Mouse (Mus musculus): ENCODE data around the gene Tox2.

Tox2 gene

DNA sequence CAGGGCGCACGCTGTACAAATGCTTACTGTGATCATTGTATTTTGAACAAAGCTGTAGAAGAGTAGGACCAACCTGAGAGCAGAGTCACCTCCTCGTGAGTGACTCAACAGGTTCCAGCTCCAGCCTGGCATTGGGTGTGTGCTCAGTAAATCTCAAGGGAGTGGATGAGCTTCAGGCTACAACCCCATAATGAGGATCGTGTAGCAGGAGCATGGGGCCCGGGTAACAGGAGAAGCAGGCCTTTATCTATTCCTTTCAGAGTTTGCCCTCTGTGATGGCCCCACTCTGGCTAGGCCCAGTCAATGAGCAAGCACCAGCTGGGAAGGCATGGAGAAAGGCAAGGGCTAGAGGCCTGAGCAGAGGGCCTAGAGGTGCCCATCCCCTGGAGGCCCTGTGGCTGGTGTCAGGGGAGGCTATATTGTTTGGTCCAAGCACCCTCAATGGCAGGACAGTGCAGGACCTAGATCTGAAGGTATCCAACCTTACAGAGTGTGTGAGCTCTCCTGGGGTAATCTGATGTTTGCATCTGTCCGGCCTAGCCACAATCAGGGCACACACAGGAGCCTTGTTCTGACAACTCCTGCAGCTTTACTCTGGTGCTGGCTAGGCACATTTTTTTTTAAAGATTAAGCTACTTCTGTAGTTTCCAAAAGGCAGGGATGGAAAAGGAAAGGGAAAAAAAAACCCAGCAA lies 58.6 kb downstream of the Tox2 start:
- no peak for DNase-seq

DNA sequence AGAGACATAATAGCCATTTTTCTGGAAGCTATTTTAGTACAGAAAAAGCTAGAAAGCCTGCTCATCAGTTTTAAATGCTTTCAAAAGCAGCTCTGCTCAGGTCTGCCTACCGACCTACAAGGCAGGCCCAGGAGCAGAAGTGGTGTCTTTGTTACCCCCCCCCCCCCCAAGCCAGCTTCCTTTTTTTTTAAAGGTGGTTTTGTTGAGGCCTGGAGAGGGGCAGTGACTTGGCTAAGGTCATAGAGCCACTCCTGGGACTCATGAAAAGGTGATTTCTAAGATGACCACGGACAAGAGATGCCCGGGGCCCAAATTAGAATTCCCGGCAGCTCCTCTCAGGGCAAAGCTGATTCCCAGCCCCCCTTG lies 59.1 kb downstream of the Tox2 start:
- no peak for DNase-seq

DNA sequence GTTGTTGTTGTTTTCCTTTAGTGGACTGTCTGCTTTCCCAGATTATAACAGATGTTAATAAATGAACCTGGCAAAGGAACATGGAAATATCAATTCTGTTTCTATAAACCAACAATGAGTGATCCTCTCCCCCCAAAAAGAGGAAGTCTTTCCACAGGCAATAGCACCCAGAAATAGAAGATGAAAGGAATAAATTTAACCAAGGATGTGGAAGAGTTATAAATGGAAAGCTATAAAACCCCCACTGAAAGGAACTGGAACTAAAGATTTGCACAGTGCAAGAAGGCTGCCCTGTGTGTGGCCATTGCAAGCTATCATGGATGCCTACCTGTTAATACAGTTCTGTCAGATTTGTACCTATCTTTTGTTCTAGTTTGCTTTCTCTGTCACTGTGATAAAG lies 64.2 kb downstream of the Tox2 start:
- no peak for DNase-seq

DNA sequence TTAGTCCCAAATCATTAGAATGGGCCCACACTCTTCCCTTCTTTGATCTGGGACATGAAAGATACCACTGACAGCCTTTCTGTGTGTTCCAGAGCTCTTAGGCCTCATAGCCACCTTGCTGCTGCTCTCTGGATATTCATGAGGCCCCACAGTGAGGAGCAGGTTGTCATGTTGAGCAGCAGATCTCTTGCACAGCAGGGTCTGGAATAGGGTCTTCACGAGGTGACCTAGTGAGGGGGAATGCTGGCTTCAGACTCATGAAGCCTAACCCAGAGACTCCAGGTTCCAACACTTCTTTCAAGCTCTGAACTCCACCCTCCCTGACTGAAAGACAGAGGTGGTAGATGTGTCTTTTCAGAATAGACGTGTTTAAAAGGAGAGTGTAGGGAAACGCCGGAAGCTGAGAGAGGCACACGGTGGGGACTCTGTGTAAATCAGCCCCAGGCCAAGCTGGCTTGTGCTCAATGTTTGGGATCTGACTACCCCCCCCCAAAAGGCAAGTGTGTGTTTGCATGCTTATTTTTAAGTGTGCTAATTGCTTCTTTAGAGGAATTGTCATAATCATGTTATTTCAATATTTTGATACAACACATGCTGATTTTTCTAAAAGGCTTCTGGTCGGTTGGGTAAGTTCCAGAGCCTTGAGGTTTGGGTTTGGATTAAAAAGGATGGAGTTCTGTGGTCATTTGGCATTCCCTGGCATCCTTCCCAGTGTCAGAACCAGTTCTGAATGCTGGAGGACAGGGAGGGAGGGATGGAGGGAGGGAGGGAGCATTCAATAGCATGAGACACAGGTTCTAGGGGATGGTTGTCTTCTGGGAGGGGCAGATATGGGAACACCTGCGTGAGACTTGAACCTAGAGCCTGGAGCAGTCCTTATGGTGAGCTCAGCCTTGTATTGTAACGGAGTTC lies 68.9 kb downstream of the Tox2 start:
- DNase-seq, result no peak

DNA sequence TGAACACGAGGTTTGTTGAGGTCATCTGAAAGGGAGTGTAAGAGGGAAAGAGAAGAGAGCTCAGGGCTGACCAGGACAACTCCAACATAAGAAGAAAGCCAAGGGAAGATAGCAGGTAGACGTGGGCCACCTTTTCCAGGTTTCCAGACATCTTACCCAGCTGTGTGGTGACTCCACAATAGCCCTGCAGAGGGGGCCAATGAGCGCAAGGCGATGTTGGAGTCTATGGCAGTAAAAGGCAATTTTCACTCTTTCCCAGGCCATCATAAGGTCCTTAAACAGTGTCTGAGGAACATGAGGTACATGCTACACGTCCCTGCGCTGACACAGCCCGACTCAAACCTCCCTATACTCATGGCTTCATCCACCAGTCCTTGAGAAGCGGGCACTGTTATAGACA lies 70.9 kb downstream of the Tox2 start:
- no peak for DNase-seq

DNA sequence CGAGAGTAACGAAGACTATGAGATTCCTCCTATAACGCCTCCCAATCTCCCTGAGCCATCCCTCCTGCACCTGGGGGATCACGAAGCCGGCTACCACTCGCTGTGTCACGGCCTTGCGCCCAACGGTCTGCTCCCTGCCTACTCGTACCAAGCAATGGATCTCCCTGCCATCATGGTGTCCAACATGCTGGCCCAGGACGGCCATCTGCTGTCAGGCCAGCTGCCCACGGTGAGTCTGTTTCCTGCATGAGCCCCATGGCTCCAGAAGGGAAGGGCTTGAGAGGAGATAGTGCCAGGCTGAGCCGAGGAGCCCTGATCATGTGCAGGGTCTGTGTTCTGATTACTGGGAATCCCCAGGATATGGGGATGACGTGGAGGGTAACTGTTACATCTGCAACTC lies 73.1 kb downstream of the Tox2 start:
- no peak for DNase-seq

DNA sequence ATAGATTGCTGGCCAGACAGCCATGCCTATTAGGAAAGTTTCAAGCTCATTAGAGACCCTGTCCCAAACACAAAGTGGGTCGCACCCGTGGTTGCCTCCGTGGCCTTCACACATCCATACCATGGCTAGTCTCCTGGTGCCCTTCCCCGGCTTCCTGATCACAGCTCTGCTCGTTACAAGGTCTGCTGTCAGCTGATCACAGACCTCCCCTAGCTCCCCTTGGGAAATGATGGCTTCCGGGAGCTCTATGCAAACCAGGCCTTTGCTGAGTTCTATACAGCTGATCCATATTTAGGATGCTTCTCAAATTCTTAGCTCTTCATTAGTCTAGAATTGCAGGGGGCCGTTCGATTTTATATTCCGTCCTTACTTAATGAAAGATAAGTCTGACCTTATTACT lies 75.1 kb downstream of the Tox2 start:
- DNase-seq, result peak; percentile 29

DNA sequence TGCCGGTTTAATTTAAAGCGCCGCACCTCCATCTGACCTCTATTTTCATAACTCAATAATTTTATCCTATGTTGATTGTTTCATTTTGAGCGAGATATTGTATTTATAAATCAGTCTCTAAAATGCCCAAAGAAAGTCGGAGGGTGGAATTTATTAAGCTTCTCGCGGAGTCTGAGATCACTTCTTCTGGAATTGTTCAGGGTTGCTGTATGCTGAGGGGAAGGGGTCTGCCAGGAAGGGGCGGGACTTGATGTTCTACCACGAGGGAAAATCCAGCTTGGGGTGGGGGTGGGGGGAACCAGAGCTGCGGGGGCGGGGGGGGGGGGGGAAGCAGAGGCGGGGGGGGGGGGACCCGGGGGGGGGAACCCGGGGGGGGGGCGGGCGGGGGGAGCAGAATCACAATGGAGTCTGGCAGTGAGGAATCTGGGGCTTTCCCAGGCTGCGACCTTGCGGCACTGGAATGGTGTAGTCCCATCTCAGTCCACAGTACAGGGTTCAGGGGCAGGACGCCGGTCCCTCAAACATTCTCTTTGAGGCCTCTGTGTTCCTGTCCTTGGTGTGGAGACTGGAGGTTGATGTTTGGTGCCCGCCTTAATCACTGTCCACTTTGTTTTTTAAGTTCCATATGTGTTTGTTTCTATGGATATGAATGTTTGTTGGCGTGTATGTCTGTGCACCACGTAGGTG lies 77.9 kb downstream of the Tox2 start:
- DNase-seq, result no peak

DNA sequence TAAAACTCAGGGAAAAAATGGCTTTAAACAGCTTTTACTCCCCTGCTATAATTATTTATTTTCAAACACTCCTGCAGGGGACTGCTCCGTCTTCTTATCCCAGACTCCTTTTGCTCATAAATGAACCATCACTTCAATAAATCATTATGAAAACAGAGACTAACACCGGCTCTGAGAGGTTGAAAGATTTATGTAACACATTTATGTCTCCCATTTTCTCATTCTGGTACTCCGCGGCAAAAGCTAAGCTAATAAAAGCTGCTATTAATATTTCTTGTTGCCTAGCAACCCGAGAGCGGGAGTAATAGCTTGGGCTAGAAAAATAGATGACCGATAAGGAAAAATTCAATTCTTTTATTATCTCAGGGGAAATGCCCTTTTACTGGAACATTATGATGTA lies 81.9 kb downstream of the Tox2 start:
- DNase-seq, result peak; percentile 39

DNA sequence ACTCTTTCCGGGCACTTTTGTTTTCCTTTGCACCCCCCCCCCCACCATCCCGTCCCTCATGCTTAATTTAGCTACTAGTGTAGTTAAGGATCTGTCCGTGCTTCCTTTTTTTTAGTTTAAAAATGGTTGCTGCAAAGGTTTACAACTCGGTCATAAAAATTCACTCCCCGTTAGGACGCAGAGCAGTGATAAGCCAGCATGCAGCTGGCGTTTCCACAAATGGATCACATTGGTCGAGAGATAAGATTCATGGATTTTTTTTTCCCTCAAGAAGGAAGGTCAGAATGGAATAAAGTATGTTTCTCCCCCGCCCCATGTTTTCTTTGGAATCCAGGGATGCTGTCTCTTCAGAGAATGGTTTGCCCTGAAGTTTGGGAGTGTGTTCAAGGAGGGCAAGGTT lies 82.4 kb downstream of the Tox2 start:
- no peak for DNase-seq

DNA sequence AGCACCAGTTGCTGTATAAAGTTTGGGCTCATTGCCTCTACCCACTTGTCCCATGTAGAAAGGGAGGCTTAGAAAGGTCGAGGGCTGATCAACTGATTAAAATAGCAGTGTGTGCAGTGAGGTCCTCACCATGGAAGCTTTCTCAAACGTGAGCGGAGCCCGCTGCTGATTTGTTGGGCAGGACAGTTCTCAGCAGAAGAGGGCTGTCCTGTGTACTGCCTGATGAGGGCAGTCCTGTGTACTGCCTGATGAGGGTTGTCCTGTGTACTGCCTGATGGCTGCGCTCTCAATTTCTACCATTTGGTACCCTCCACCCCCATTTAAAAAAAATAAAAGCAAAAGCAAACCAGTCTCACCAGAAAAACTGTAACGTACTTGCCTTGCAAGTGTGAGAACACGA lies 82.8 kb downstream of the Tox2 start:
- DNase-seq, result peak; percentile 25

DNA sequence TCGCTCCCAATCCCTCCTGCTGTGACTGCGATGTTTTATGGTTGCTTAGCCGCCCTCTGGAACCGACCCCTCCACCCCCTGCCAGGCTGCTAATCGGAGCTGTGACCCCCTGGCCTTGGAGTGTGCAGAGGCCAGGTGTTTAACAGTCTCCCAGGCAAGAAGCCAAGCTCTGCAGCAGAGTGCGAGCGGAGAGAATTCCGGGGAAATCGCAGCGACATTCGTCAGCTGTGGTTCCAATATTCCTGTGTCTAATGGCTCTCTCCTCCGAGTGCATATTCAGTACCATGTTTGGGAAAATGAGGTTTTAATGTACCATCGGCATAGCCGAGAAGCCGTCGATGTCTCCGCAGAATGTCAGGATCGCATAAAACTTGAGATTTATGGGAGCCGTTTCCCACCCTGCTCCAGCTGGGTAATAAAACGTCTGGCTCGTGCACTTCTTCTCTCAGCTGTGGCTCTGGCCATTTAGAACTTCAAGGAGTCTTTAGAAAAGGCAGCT lies 86.0 kb downstream of the Tox2 start:
- DNase-seq, result peak; percentile 72

DNA sequence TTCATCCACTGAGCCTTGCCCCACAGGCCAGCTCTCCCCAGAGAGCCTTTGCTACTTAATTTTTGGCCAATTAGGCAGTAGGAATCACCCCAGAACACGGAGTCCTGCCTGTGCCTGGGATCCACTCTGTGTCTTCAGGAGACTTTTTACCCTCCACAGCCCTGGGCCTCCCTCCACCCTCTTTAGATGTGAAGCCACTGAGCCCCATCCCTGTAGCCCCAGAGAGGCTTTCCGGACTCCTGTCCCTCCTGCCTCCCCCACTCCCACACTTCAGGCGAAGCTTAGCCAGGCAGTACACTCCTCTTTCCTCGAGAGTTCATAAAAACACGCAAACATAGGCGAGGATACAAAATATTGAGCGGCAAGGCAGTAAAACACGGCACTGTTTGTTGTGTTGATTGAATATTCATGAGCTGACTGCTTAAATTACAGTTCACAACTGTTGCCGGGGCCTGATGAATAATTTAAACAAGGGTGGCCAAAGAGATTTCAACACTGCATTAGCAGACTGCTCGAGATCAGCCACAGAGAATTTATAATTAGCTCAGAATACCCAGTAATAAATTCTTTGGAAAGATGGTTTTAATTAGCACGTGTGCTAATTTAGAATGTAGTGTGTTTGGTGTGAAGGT lies 94.2 kb downstream of the Tox2 start:
- DNase-seq, result no peak

DNA sequence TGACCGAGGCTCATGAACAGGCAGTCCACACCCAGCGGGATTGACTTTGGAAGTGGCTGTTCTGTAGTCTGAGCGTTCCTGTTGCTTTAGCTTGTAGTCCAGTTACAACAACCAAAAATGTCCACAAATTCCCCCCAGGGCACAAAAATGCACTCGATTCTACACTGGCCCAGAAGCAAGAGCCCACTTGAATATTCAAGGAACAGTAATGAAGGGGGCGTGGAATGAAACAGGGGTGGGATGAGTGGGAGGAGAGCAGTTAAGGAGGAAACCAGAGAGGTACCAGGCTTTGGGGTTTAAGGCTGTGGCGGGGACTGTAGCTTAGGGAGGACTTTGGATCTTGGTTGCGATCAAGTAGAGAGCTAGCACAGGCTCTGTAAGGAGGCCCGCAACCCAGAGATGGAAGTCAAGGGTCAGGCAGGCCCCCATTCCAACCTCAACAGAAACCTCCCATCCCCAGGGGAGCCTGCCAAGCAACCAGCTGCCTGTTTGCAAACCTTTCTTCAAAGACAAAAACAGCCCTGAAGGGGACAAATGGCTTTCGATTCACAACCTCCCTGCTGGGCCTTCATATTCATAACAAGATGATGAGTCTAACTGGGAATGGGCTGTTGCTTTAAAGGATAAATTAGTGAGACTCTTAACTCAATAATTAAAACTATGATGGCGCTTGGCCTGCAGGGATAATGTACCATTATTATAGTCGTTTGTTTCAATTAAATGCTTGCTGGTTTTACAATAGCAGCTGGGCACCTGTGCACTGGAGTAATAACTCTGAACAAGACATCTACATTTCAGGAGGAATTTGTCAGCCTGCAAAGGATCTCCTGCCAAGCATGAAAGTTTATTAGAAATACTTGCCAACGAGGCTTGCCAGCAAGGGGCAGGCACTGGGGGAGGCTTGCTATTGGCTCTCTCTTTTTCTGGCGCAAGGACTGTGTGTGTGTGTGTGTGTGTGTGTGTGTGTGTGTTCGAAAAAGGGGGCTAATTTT lies 97.4 kb downstream of the Tox2 start:
- DNase-seq, result peak; percentile 50

DNA sequence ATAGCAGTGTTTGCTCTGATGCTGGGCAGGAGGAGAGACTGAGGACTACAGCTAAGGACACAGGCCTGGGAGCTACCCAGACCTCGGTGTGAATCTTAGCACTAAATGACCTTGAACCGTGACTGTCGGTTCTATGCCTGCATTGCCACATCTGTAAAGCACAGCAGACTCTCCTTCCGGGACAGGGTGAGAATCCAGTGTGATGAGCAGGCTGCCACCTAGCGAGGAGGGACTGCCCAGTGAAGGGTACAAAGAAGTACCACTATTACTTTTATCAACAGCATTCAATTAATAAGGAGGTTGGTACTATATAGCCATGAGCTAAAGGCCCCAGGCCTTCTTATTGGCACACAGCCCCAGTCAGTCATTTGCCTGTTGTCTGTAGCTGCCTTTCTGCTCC lies 98.7 kb downstream of the Tox2 start:
- no peak for DNase-seq

DNA sequence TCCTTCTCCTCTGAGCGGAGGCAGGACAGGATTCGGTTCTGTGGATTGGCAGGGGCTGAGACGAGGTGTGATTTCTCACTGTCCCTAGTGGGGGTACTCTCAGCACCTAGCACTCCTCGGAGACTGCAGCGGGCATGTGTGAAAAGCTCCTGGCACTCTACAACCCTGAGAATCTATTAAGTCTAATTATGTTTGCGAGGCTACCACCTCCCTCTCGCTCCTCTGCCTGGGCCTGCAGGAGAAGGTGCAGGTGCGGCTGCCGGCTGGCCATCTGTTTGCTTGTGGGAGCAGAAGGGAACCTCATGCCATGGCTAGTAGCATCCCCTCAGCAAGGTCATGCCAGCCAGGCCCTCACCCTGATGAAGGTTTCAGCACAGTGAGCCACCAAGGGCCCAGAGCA lies 100.1 kb downstream of the Tox2 start:
- no peak for DNase-seq

DNA sequence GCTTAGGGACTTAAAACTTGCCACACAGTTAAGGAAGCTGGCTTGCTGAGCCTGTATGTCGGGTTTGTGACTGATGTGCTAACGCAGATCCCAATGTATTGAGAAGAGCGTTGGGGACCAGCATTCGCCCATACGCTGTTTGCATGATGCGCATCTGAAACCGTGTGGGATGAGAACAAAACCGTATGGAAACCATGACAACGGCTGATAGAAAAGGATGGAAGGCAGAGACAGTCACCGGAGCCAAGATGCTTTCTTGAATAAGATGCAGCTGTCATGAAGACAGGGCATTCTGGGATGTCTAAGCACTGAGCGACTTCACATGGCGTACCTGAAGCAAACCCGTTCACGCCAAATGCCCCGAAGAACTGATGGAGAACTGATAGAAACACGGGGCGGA lies 106.5 kb downstream of the Tox2 start:
- DNase-seq, result no peak

DNA sequence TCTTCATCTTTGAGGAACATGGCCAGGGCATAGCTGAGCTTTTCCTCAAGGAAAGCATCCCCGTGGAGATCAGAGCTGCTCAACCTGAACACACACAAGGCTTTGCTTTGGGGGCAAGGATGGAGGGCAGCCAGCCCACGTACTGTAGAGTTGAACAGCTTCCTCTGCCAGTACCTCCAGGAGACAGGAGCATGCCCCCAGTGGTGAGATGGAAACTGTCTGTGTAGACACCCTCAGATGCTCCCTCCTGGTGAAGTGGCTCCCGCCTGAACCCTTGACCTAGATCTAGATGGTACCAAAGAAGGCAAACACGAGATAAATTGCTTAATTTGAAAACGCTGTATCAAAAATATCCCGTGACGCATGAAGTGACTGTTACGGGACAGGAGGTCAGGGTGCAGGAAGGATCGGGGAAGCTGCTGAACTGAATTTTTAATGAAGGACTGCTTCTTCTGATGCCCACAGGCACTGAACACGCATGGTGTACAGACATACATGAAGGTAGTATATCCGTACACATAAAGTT lies 107.3 kb downstream of the Tox2 start:
- DNase-seq, result no peak

DNA sequence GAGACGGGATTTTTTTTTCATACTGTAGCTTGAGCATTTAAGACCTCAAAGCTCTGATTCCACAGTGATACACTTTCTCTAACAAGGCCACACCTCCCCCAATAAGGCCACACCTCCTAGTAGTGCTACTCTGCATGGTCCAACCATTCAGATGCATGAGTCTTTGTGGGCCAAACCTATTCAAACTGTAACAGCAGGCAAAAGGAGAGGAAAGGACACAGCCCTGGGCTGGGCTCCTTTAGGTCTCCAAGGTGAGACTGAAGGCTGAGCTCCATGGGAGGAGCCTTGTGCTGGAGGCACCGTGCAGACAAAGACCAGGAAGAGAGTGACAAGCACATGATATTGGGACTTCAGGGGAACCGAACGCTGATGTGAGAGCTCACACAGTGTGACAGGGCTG lies 114.4 kb downstream of the Tox2 start:
- DNase-seq, result no peak

DNA sequence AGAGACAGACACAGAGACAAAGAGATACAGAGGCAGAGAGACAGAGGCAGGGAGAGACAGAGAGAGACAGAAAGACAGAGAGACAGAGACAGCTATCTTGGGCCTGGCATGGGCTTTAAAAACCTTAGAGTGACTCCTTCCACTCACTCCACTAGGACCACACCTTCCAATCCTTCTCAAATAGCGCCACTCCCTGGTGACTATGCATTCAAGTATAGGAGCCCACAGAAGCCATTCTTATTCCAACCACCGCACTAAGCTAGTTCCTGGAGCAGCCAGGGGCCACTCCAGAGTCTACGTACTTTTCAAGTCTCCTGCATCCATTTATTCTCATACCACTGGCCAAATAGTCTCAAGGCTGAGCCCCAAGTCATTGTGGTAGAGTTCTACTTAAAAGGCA lies 115.9 kb downstream of the Tox2 start:
- peak; percentile 44 for DNase-seq

DNA sequence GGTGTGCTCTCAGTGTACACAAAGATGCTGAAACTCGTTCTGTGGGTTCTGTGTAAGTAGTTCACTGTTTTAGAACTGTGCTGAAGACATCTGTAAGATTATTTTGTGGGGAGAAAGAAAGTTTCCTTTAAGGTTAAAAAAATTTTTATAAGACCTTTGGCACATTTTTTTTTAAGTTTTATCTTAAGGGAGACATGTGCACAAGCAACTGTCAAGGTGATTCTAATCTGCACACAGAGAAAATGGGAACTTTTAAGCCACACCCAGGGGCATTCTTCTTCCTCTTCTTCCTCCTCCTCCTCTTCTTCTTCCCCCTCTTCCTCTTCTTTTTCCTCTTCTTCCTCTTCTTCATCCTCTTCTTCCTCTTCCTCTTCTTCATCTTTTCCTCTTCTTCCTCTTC lies 120.2 kb downstream of the Tox2 start:
- no peak for DNase-seq

DNA sequence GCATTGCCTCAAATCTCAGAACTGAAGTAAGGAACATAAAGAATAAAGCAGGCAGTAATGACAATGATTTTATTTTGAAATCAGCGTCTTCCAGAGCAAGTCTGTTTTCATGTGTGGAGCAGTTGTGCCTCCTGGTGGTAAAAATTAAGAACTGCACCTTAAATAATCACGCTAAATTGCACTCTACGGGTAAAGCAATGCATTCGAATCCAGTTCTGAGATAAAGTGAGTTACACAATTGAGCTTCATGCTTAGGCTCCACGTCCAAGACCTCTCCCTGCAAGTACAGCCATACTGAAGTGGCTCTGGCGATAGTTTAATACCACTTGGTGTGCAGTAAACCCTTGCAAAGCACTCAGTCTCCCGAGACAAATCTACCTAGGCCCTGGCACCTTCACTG lies 127.8 kb downstream of the Tox2 start:
- DNase-seq, result peak; percentile 60

Measured in embryo, embryonic 11 days (tissue).